Mouse (Mus musculus): ENCODE measurements around the gene Scel. TPM values are rescaled to one million over a fixed set of nuclear protein-coding genes. Genes with fewer than 3 reads are reported as not detected.
A peak's percentile ranks its signal among the peaks of the same experiment; 100 is the strongest.

Gene Scel
- polyA plus RNA-seq, 1 experiment from 2014 or later, result 0.69 TPM

- DNase-seq (ENCODE audit: low spot score), result no peak
- no peaks in the 10 kb centered on the region for H3K36me3 ChIP-seq (replicated peaks; ENCODE audit: control insufficient read depth, insufficient read depth, low read depth, low read length)
- no peak overlapping the region for H3K9ac ChIP-seq (replicated peaks; ENCODE audit: low read length)
- no peak overlapping the region for H3K4me2 ChIP-seq (ENCODE audit: low read depth, low read length)
- H3K4me3 ChIP-seq (ENCODE audit: low read depth, low read length), result no peak overlapping the region
- H3K9me3 ChIP-seq (replicated peaks; ENCODE audit: control insufficient read depth, low read length), result no peaks in the 10 kb centered on the region
- H3K27me3 ChIP-seq (ENCODE audit: control insufficient read depth, insufficient read depth, low read length), result no peaks in the 10 kb centered on the region
- H3K4me1 ChIP-seq (ENCODE audit: control insufficient read depth, insufficient read depth, low read length), result no peaks in the 10 kb centered on the region
- H3K27ac ChIP-seq (replicated peaks; ENCODE audit: low read depth, low read length), result no peak overlapping the region
- WGBS, result 89% methylated on average over 2 of the region's 2 CpGs
- ATAC-seq (replicated peaks; ENCODE audit: insufficient number of reproducible peaks, low FRiP score, low TSS enrichment, low read depth), result no peak
Observed at GRCm38 (mm10) chr14:103621207-103621606, 108.1 kb downstream of the Scel start.

- WGBS, result 88% methylated on average over 6 of the region's 6 CpGs
- no peaks in the 10 kb centered on the region for H3K36me3 ChIP-seq (replicated peaks; ENCODE audit: control insufficient read depth, insufficient read depth, low read depth, low read length)
- no peaks in the 10 kb centered on the region for H3K27me3 ChIP-seq (ENCODE audit: control insufficient read depth, insufficient read depth, low read length)
- H3K27ac ChIP-seq (replicated peaks; ENCODE audit: low read depth, low read length), result no peak overlapping the region
- no peak for DNase-seq (ENCODE audit: low spot score)
- no peaks in the 10 kb centered on the region for H3K9me3 ChIP-seq (replicated peaks; ENCODE audit: control insufficient read depth, low read length)
- H3K4me2 ChIP-seq (ENCODE audit: low read depth, low read length), result no peak overlapping the region
- no peak overlapping the region for H3K4me3 ChIP-seq (ENCODE audit: low read depth, low read length)
- no peak for ATAC-seq (replicated peaks; ENCODE audit: insufficient number of reproducible peaks, low FRiP score, low TSS enrichment, low read depth)
- no peak overlapping the region for H3K9ac ChIP-seq (replicated peaks; ENCODE audit: low read length)
- H3K4me1 ChIP-seq (ENCODE audit: control insufficient read depth, insufficient read depth, low read length), result no peaks in the 10 kb centered on the region
Observed at GRCm38 (mm10) chr14:103626100-103626499, 113.0 kb downstream of the Scel start.

GRCm38 (mm10) chr14:103629639-103630364, 116.7 kb downstream of the Scel start:
- Histone ChIP-seq H3K27ac (replicated peaks; ENCODE audit: low read depth, low read length) (no peak overlapping the region), H3K27me3 (ENCODE audit: control insufficient read depth, insufficient read depth, low read length) (no peaks in the 10 kb centered on the region), H3K9ac (replicated peaks; ENCODE audit: low read length) (no peak overlapping the region), H3K4me2 (ENCODE audit: low read depth, low read length) (no peak overlapping the region), H3K36me3 (replicated peaks; ENCODE audit: control insufficient read depth, insufficient read depth, low read depth, low read length) (no peaks in the 10 kb centered on the region), H3K9me3 (replicated peaks; ENCODE audit: control insufficient read depth, low read length) (no peaks in the 10 kb centered on the region), H3K4me1 (ENCODE audit: control insufficient read depth, insufficient read depth, low read length) (no peaks in the 10 kb centered on the region), H3K4me3 (ENCODE audit: low read depth, low read length) (no peak overlapping the region)
- no peak for ATAC-seq (replicated peaks; ENCODE audit: insufficient number of reproducible peaks, low FRiP score, low TSS enrichment, low read depth)
- no peak for DNase-seq (ENCODE audit: low spot score)
- 86% methylated on average over 7 of the region's 7 CpGs for WGBS

- no peak overlapping the region for H3K4me2 ChIP-seq (ENCODE audit: low read depth, low read length)
- no peak for ATAC-seq (replicated peaks; ENCODE audit: insufficient number of reproducible peaks, low FRiP score, low TSS enrichment, low read depth)
- no peaks in the 10 kb centered on the region for H3K27me3 ChIP-seq (ENCODE audit: control insufficient read depth, insufficient read depth, low read length)
- no peaks in the 10 kb centered on the region for H3K36me3 ChIP-seq (replicated peaks; ENCODE audit: control insufficient read depth, insufficient read depth, low read depth, low read length)
- no peak overlapping the region for H3K4me3 ChIP-seq (ENCODE audit: low read depth, low read length)
- WGBS, result 81% methylated on average over 8 of the region's 8 CpGs
- no peaks in the 10 kb centered on the region for H3K4me1 ChIP-seq (ENCODE audit: control insufficient read depth, insufficient read depth, low read length)
- DNase-seq (ENCODE audit: low spot score), result no peak
- H3K27ac ChIP-seq (replicated peaks; ENCODE audit: low read depth, low read length), result no peak overlapping the region
- H3K9me3 ChIP-seq (replicated peaks; ENCODE audit: control insufficient read depth, low read length), result no peaks in the 10 kb centered on the region
- no peak overlapping the region for H3K9ac ChIP-seq (replicated peaks; ENCODE audit: low read length)
Observed at GRCm38 (mm10) chr14:103630545-103630944, 117.4 kb downstream of the Scel start.

- no peaks in the 10 kb centered on the region for H3K4me1 ChIP-seq (ENCODE audit: control insufficient read depth, insufficient read depth, low read length)
- 74% methylated on average over 3 of the region's 3 CpGs for WGBS
- H3K27me3 ChIP-seq (ENCODE audit: control insufficient read depth, insufficient read depth, low read length), result no peaks in the 10 kb centered on the region
- no peak for DNase-seq (ENCODE audit: low spot score)
- no peak overlapping the region for H3K4me2 ChIP-seq (ENCODE audit: low read depth, low read length)
- H3K9ac ChIP-seq (replicated peaks; ENCODE audit: low read length), result no peak overlapping the region
- ATAC-seq (replicated peaks; ENCODE audit: insufficient number of reproducible peaks, low FRiP score, low TSS enrichment, low read depth), result no peak
- no peaks in the 10 kb centered on the region for H3K9me3 ChIP-seq (replicated peaks; ENCODE audit: control insufficient read depth, low read length)
- H3K36me3 ChIP-seq (replicated peaks; ENCODE audit: control insufficient read depth, insufficient read depth, low read depth, low read length), result no peaks in the 10 kb centered on the region
- H3K4me3 ChIP-seq (ENCODE audit: low read depth, low read length), result no peak overlapping the region
- H3K27ac ChIP-seq (replicated peaks; ENCODE audit: low read depth, low read length), result no peak overlapping the region
Observed at GRCm38 (mm10) chr14:103643933-103644332, 130.8 kb downstream of the Scel start.

GRCm38 (mm10) chr14:103647981-103648380, 134.8 kb downstream of the Scel start:
- H3K9me3 ChIP-seq (replicated peaks; ENCODE audit: control insufficient read depth, low read length), result no peaks in the 10 kb centered on the region
- H3K9ac ChIP-seq (replicated peaks; ENCODE audit: low read length), result no peak overlapping the region
- no peaks in the 10 kb centered on the region; the same call in 1 of the 2 replicates for H3K4me1 ChIP-seq (ENCODE audit: control insufficient read depth, insufficient read depth, low read length)
- no peaks in the 10 kb centered on the region for H3K36me3 ChIP-seq (replicated peaks; ENCODE audit: control insufficient read depth, insufficient read depth, low read depth, low read length)
- 67% methylated on average over 2 of the region's 2 CpGs for WGBS
- no peak overlapping the region for H3K4me3 ChIP-seq (ENCODE audit: low read depth, low read length)
- DNase-seq (ENCODE audit: low spot score) (no peak), ATAC-seq (replicated peaks; ENCODE audit: insufficient number of reproducible peaks, low FRiP score, low TSS enrichment, low read depth) (no peak)
- no peak overlapping the region for H3K27ac ChIP-seq (replicated peaks; ENCODE audit: low read depth, low read length)
- peaks cover 6% of the 10 kb centered on the region; the same call in 1 of the 2 replicates for H3K27me3 ChIP-seq (ENCODE audit: control insufficient read depth, insufficient read depth, low read length)
- H3K4me2 ChIP-seq (ENCODE audit: low read depth, low read length), result no peak overlapping the region

GRCm38 (mm10) chr14:103648623-103649255, 135.6 kb downstream of the Scel start:
- no peaks in the 10 kb centered on the region for H3K36me3 ChIP-seq (replicated peaks; ENCODE audit: control insufficient read depth, insufficient read depth, low read depth, low read length)
- ATAC-seq (replicated peaks; ENCODE audit: insufficient number of reproducible peaks, low FRiP score, low TSS enrichment, low read depth) (no peak), DNase-seq (ENCODE audit: low spot score) (peak; percentile 67)
- no peaks in the 10 kb centered on the region; the same call in 1 of the 2 replicates for H3K4me1 ChIP-seq (ENCODE audit: control insufficient read depth, insufficient read depth, low read length)
- no peak overlapping the region for H3K4me3 ChIP-seq (ENCODE audit: low read depth, low read length)
- no peak overlapping the region for H3K27ac ChIP-seq (replicated peaks; ENCODE audit: low read depth, low read length)
- H3K9ac ChIP-seq (replicated peaks; ENCODE audit: low read length), result no peak overlapping the region
- WGBS, result 42% methylated on average over 12 of the region's 12 CpGs
- H3K27me3 ChIP-seq (ENCODE audit: control insufficient read depth, insufficient read depth, low read length), result peaks cover 6% of the 10 kb centered on the region; the same call in 1 of the 2 replicates
- no peak overlapping the region for H3K4me2 ChIP-seq (ENCODE audit: low read depth, low read length)
- H3K9me3 ChIP-seq (replicated peaks; ENCODE audit: control insufficient read depth, low read length), result no peaks in the 10 kb centered on the region

GRCm38 (mm10) chr14:103649302-103649701, 136.2 kb downstream of the Scel start:
- Histone ChIP-seq H3K4me2 (ENCODE audit: low read depth, low read length) (no peak overlapping the region; the same call in 1 of the 2 replicates), H3K9ac (replicated peaks; ENCODE audit: low read length) (no peak overlapping the region), H3K4me1 (ENCODE audit: control insufficient read depth, insufficient read depth, low read length) (no peaks in the 10 kb centered on the region; the same call in 1 of the 2 replicates), H3K36me3 (replicated peaks; ENCODE audit: control insufficient read depth, insufficient read depth, low read depth, low read length) (no peaks in the 10 kb centered on the region), H3K27me3 (ENCODE audit: control insufficient read depth, insufficient read depth, low read length) (peaks cover 6% of the 10 kb centered on the region; the same call in 1 of the 2 replicates), H3K4me3 (ENCODE audit: low read depth, low read length) (no peak overlapping the region), H3K27ac (replicated peaks; ENCODE audit: low read depth, low read length) (no peak overlapping the region), H3K9me3 (replicated peaks; ENCODE audit: control insufficient read depth, low read length) (no peaks in the 10 kb centered on the region)
- DNase-seq (ENCODE audit: low spot score) (no peak), ATAC-seq (replicated peaks; ENCODE audit: insufficient number of reproducible peaks, low FRiP score, low TSS enrichment, low read depth) (no peak)
- 52% methylated on average over 4 of the region's 4 CpGs for WGBS

Data from embryonic facial prominence, embryonic 11.5 days (tissue).